Mouse (Mus musculus) myocyte (in vitro differentiated cells): ENCODE data around the gene Ulk3.

ENCODE experiments used
- E2F4 ChIP-seq: IDR thresholded peaks from one replicate; pipeline ENCODE4 v1.6.1; 2011; ENCODE audit warnings: mild to moderate bottlenecking, control low read depth, moderate library complexity; ENCODE audit not compliant: insufficient read depth
- MAX ChIP-seq: IDR thresholded peaks from one replicate; pipeline ENCODE4 v1.6.1; 2011; ENCODE audit warnings: low read depth, mild to moderate bottlenecking, control low read depth
- MYOD1 ChIP-seq, 3 experiments: IDR thresholded peaks; one replicate each; pipeline ENCODE4 v1.6.1; 2011; ENCODE audit warnings: control low read depth in 2 of 3, low read depth in 2 of 3, mild to moderate bottlenecking in 2 of 3, moderate library complexity in 1 of 3; ENCODE audit not compliant: insufficient read length in 2 of 3, control insufficient read depth in 1 of 3
- POLR2A ChIP-seq: IDR thresholded peaks from one replicate; pipeline ENCODE4 v1.6.1; 2011; ENCODE audit warnings: low read depth, mild to moderate bottlenecking, control low read depth, moderate library complexity; ENCODE audit not compliant: insufficient read length
- POLR2AphosphoS2 ChIP-seq: IDR thresholded peaks from one replicate; pipeline ENCODE4 v1.6.1; 2011; ENCODE audit warnings: low read depth, control low read depth; ENCODE audit not compliant: insufficient read length
- SRF ChIP-seq: IDR thresholded peaks from one replicate; pipeline ENCODE4 v1.6.1; 2011; ENCODE audit warnings: low read depth; ENCODE audit not compliant: control insufficient read depth, insufficient read length
- TCF12 ChIP-seq: IDR thresholded peaks from one replicate; pipeline ENCODE4 v1.6.1; 2011; ENCODE audit warnings: mild to moderate bottlenecking, control low read depth; ENCODE audit not compliant: poor library complexity, insufficient read depth, severe bottlenecking
- TCF3 ChIP-seq: IDR thresholded peaks from one replicate; pipeline ENCODE4 v1.6.1; 2011; ENCODE audit warnings: low read depth, control low read depth; ENCODE audit not compliant: insufficient read length
- USF1 ChIP-seq: IDR thresholded peaks from one replicate; pipeline ENCODE4 v1.6.1; 2011; ENCODE audit warnings: low read depth, mild to moderate bottlenecking, control low read depth, moderate library complexity

- TF ChIP-seq POLR2AphosphoS2 (no peak), POLR2A (no peak), MYOD1 (IDR thresholded peaks at IDR 0.05; ENCODE audit: control insufficient read depth in 1 of 3, insufficient read length in 2 of 3, low read depth in 2 of 3) (no peak), E2F4 (no peak), TCF3 (no peak), TCF12 (no peak), USF1 (no peak), MAX (no peak), SRF (no peak)
These were observed 38.6 kb downstream of the Ulk3 start for GRCm38 (mm10) chr9:57627892-57628291.
